Mouse (Mus musculus) heart, embryonic 16.5 days (tissue): ENCODE measurements around the gene Ppp2r1b. TPM values are rescaled to one million over a fixed set of nuclear protein-coding genes. Genes with fewer than 3 reads are reported as not detected.

Source experiments
- ATAC-seq: fragments of 200-750 bp; cut with Nextera tagmentation; replicated peaks from 2 replicates; pipeline ENCODE4 v1.8.0; 2017; ENCODE audit warnings: moderate number of reproducible peaks; ENCODE audit not compliant: insufficient read depth, low FRiP score; ENCODE audit errors: extremely low read depth
- H3K27ac ChIP-seq: fragments of 300-500 bp; sonication (generic); 2 replicates; pipeline ENCODE4 v1.5.1; 2014; ENCODE audit warnings: mild to moderate bottlenecking, low read length, control low read depth, moderate library complexity
- H3K27me3 ChIP-seq: fragments of 300-500 bp; sonication (generic); 2 replicates; pipeline ENCODE4 v1.6.1; 2014; ENCODE audit warnings: low read length, mixed read lengths; ENCODE audit not compliant: control insufficient read depth, insufficient read depth
- H3K36me3 ChIP-seq: fragments of 300-500 bp; sonication (generic); 2 replicates; pipeline ENCODE4 v1.6.1; 2014; ENCODE audit not compliant: control insufficient read depth, insufficient read depth
- H3K4me1 ChIP-seq: fragments of 300-500 bp; sonication (generic); 2 replicates; pipeline ENCODE4 v1.6.1; 2014; ENCODE audit warnings: low read length, mixed read lengths; ENCODE audit not compliant: control insufficient read depth, insufficient read depth
- H3K4me2 ChIP-seq: fragments of 300-500 bp; sonication (generic); 2 replicates; pipeline ENCODE4 v1.6.1; 2014; ENCODE audit warnings: low read depth, mild to moderate bottlenecking, control low read depth, low read length
- H3K4me3 ChIP-seq: fragments of 300-500 bp; sonication (generic); 2 replicates; pipeline ENCODE4 v1.5.1; 2014; ENCODE audit warnings: mild to moderate bottlenecking, control low read depth, low read length
- H3K9ac ChIP-seq: fragments of 300-500 bp; sonication (generic); 2 replicates; pipeline ENCODE4 v1.6.1; 2014; ENCODE audit warnings: low read length, control low read depth
- H3K9me3 ChIP-seq: fragments of 300-500 bp; sonication (generic); replicated peaks from 2 replicates; pipeline ENCODE4 v1.6.1; 2016; ENCODE audit warnings: low read length; ENCODE audit not compliant: control insufficient read depth
- WGBS: fragments of 180-500 bp; shearing (Covaris S2); extraction: QIAGEN DNeasy Blood & Tissue Kit; methylation state at CpG from one replicate; pipeline ENCODE4 v1.1.7; 2014; 5-methylcytosine and 5-hydroxymethylcytosine counted together
- polyA plus RNA-seq: library from polyadenylated mRNA; unstranded; fragments of >200 nt; fragmentation: Nextera tagmentation; extraction: Ambion mirVana; gene quantifications from 2 replicates; pipeline ENCODE4 v1.2.1, GENCODE M21; 2015

The Ppp2r1b gene
- polyA plus RNA-seq, 1 experiment from 2014 or later, result 41.8 TPM

DNA sequence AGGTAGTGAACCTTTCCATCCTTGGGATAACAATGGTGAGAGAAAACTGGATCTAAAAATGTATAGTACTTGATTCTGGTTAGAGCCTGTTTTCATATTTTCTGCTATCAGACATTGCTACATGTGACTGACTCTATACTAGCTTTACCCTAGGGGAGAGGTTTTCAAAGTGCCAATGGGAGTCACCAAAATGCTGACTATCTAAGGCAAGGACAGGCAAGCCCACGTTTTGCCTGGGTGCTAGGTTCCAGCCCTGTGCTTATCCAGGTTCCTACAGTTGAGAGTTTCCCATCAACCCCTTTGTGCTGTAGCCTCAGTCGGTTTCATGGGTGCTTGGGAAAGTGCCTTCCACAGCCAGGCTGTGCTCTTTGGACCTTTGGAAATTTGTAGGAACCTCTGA is 33.4 kb upstream of the Ppp2r1b start:
- ATAC-seq, result no peak
- H3K4me3 ChIP-seq, result no peak overlapping the region
- no peaks in the 10 kb centered on the region for H3K9me3 ChIP-seq
- no peak overlapping the region for H3K27ac ChIP-seq
- H3K36me3 ChIP-seq, result peaks cover 38% of the 10 kb centered on the region
- H3K4me2 ChIP-seq, result no peak overlapping the region
- 74% methylated on average over 2 of the region's 2 CpGs for WGBS
- no peak overlapping the region for H3K9ac ChIP-seq
- H3K4me1 ChIP-seq, result no peaks in the 10 kb centered on the region
- no peaks in the 10 kb centered on the region for H3K27me3 ChIP-seq

DNA sequence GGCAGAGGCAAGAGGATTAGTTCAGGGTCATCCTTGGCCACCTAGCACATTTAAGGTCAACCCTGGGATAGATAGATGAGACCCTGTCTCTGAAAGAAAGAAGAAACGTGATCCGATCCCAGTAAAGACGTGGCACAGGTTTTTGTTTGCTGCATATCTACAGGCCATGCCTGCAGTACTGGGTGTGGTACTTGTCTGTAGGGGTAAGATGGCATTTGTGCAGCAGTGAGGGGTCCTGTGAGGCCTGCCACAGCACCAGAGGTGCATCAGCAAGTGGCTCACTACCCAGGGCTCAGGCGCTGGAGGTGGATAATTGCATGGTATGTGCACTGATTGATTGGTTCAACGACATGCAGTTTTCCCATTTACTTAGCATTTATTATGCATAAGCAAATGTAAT is 31.3 kb upstream of the Ppp2r1b start:
- Histone ChIP-seq H3K4me2 (no peak overlapping the region), H3K9ac (no peak overlapping the region), H3K9me3 (no peaks in the 10 kb centered on the region), H3K36me3 (peaks cover 32% of the 10 kb centered on the region), H3K4me1 (no peaks in the 10 kb centered on the region), H3K27ac (no peak overlapping the region), H3K27me3 (no peaks in the 10 kb centered on the region), H3K4me3 (no peak overlapping the region)
- no peak for ATAC-seq
- WGBS, result 89% methylated on average over 5 of the region's 5 CpGs

DNA sequence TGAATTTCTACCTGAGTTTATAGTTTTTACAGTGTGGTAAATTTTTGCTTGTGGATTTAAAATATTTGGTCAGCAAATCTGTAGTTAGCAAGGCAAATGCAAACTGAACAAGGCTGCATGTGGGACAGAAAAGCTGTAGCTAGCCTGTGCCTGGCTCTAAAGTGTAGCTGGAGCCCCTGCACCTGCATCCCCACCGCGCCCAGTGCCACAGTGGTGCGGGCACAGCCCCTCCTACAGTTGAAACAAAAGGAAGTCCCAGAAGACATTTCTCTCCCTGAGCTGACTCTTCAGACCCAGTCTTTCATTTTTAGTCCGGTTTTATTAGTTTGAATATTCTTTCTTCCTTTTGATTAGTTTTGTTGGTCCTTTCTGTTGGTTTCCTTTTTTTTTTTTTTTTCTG is 29.4 kb upstream of the Ppp2r1b start:
- H3K9ac ChIP-seq, result no peak overlapping the region
- no peak overlapping the region for H3K4me2 ChIP-seq
- H3K4me3 ChIP-seq, result no peak overlapping the region
- H3K27ac ChIP-seq, result no peak overlapping the region
- peaks cover 20% of the 10 kb centered on the region for H3K36me3 ChIP-seq
- no peak for ATAC-seq
- H3K27me3 ChIP-seq, result no peaks in the 10 kb centered on the region
- 93% methylated on average over 4 of the region's 4 CpGs for WGBS
- no peaks in the 10 kb centered on the region for H3K4me1 ChIP-seq
- no peaks in the 10 kb centered on the region for H3K9me3 ChIP-seq

DNA sequence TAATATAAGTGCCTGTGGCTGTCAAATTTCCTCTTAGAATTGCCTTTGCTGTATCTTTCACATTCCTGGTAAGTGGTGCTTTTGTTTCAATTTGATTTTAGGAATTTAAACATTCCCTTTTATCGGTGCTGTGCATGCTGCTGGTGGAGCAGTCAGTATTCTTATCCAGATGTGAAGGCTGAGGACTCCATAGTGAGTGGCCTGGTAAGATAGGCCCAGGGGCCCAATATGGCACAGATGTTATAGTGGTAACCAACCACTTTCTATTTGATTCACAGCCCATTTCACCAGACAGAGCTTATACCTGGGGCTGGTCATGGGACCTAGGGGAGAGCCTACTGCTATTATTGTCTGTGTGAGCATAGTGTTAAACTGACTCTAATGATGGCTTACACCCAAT is 28.6 kb upstream of the Ppp2r1b start:
- peaks cover 17% of the 10 kb centered on the region for H3K36me3 ChIP-seq
- no peaks in the 10 kb centered on the region for H3K9me3 ChIP-seq
- H3K4me1 ChIP-seq, result no peaks in the 10 kb centered on the region
- H3K4me2 ChIP-seq, result no peak overlapping the region
- H3K4me3 ChIP-seq, result no peak overlapping the region
- no peak for ATAC-seq
- no peak overlapping the region for H3K27ac ChIP-seq
- H3K9ac ChIP-seq, result no peak overlapping the region
- WGBS, result 97% methylated on average over 1 of the region's 1 CpGs
- H3K27me3 ChIP-seq, result no peaks in the 10 kb centered on the region

DNA sequence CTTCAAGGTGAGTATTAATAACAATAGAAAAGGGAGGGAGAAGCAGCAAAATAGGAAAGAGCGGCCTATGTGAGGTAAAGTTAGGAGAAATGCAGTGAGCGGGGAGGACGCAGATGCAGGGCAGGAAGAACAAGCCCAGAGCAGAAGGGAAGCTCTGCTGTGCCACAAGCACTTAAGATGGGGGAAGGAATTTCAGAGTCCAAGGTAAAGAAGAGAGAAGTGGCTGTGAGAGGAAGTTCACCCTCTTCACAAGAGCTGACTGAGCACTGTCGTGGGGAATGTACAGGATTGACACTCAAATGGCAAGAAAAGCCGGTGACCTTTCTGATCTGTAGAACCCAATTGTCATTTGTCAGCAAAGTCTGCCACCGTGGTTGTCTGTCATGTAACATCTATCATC is 27.1 kb upstream of the Ppp2r1b start:
- no peaks in the 10 kb centered on the region for H3K4me1 ChIP-seq
- 82% methylated on average over 6 of the region's 6 CpGs for WGBS
- H3K36me3 ChIP-seq, result peaks cover 23% of the 10 kb centered on the region
- H3K4me3 ChIP-seq, result no peak overlapping the region
- H3K27me3 ChIP-seq, result no peaks in the 10 kb centered on the region
- H3K9ac ChIP-seq, result no peak overlapping the region
- no peaks in the 10 kb centered on the region for H3K9me3 ChIP-seq
- ATAC-seq, result no peak
- H3K27ac ChIP-seq, result no peak overlapping the region
- no peak overlapping the region for H3K4me2 ChIP-seq

DNA sequence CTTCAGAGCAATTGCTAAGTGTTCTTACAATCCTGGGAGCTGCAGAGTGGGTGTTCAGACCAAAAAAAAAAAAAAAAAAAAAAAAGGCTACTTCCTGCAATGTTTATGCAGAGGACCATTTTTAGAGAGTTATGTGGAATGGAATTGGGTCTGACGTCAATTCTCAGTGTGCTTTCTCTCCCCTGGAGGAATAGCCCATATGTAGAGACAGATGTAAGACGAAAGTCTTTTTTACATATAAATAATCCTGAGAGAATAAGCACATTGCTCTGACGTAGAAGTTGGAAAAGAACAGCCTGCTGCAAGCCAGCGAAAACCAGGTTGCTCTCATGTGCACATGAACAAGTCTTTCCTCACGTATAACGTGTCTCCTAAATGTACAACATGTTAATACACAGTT is 25.4 kb upstream of the Ppp2r1b start:
- no peak overlapping the region for H3K4me3 ChIP-seq
- H3K4me1 ChIP-seq, result no peaks in the 10 kb centered on the region
- no peak overlapping the region for H3K9ac ChIP-seq
- H3K9me3 ChIP-seq, result no peaks in the 10 kb centered on the region
- no peaks in the 10 kb centered on the region for H3K27me3 ChIP-seq
- no peak for ATAC-seq
- no peak overlapping the region for H3K4me2 ChIP-seq
- H3K36me3 ChIP-seq, result peaks cover 14% of the 10 kb centered on the region
- H3K27ac ChIP-seq, result no peak overlapping the region
- 93% methylated on average over 6 of the region's 6 CpGs for WGBS

DNA sequence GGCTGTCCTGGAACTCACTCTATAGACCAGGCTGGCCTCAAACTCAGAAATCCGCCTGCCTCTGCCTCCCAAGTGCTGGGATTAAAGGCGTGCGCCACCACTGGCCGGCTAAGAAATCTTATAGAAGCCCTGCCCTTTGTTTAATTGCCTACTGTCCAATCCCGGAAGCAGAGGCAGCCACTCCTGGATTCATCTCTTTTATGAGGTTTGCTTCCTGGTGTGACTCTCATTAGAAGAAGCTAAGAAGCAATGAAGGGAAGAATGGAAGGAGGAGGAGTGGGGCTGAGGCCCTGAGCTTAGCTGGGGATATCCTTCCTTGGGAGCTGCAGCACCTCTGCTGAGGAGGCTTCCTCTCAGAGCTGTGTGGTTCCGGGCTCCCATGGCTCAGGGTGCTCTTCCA is 23.4 kb upstream of the Ppp2r1b start:
- Histone ChIP-seq H3K4me3 (no peak overlapping the region), H3K27ac (no peak overlapping the region), H3K36me3 (peaks cover 12% of the 10 kb centered on the region), H3K4me2 (no peak overlapping the region), H3K27me3 (no peaks in the 10 kb centered on the region), H3K9ac (no peak overlapping the region), H3K4me1 (no peaks in the 10 kb centered on the region), H3K9me3 (no peaks in the 10 kb centered on the region)
- no peak for ATAC-seq
- 86% methylated on average over 6 of the region's 6 CpGs for WGBS

DNA sequence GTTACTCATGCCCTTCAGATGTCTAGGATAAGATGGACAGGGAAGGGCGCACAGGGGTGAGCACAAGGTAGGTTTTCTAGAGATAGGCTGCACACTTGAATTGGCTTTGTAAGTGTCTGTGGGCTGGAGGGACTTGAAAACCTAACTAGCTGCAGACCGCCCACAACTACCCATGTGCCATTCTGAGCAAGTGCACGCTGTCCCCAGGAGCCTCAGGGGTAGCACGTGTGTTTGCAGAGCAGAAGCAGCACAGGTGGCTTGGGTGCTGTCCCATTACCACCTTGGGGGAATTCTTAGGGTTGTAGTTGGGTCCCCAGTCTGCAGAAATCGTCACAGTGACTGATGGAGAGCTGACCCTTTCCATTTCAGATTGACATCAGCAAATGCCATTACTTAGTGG is 22.9 kb upstream of the Ppp2r1b start:
- no peaks in the 10 kb centered on the region for H3K4me1 ChIP-seq
- no peaks in the 10 kb centered on the region for H3K27me3 ChIP-seq
- no peak overlapping the region for H3K4me3 ChIP-seq
- no peak for ATAC-seq
- no peak overlapping the region for H3K27ac ChIP-seq
- H3K4me2 ChIP-seq, result no peak overlapping the region
- H3K9ac ChIP-seq, result no peak overlapping the region
- H3K9me3 ChIP-seq, result no peaks in the 10 kb centered on the region
- H3K36me3 ChIP-seq, result peaks cover 11% of the 10 kb centered on the region; the same call in 1 of the 2 replicates
- 91% methylated on average over 5 of the region's 5 CpGs for WGBS

DNA sequence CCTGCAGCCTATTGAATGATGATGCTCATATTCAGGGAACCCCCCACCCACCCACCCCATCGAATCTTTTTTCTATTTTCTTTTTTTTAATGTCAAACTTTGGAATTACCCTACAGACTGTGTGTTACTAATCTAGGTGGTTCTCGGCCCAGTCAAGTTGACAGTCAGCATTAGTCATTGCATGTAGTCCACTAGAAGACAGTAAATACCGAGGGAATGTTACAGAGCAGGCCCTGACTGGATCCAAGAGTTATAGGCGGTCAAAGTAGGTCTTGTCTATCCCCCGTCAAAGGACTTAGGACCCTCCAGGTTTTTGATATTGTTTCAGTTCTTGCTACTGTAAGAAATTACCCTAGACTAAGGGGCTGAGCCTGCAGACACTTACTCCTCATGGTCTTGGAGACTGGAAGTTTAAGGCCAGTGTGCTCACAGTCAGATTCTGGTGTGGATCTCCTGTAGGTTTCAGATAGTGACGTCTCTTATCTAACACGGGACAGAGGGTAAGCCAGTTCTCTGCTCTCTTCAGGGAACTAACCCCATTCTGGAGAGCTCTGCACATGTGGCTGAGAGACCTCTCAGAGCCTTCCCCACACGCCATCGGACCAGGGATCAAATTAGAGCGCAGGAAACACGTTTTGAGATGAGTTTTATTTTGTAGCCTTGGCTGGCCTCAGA is 21.2 kb upstream of the Ppp2r1b start:
- Histone ChIP-seq H3K27ac (no peak overlapping the region), H3K4me2 (no peak overlapping the region), H3K4me3 (no peak overlapping the region), H3K9me3 (no peaks in the 10 kb centered on the region), H3K27me3 (no peaks in the 10 kb centered on the region), H3K9ac (no peak overlapping the region), H3K36me3 (peaks cover 13% of the 10 kb centered on the region), H3K4me1 (no peaks in the 10 kb centered on the region)
- ATAC-seq, result no peak
- 76% methylated on average over 11 of the region's 11 CpGs for WGBS
